Mouse (Mus musculus): Measurements from ENCODE around the gene Aup1. TPM values are rescaled to one million over a fixed set of nuclear protein-coding genes. Genes with fewer than 3 reads are reported as not detected.

Aup1 gene
- polyA plus RNA-seq, 1 experiment from 2014 or later: 144 TPM

DNA sequence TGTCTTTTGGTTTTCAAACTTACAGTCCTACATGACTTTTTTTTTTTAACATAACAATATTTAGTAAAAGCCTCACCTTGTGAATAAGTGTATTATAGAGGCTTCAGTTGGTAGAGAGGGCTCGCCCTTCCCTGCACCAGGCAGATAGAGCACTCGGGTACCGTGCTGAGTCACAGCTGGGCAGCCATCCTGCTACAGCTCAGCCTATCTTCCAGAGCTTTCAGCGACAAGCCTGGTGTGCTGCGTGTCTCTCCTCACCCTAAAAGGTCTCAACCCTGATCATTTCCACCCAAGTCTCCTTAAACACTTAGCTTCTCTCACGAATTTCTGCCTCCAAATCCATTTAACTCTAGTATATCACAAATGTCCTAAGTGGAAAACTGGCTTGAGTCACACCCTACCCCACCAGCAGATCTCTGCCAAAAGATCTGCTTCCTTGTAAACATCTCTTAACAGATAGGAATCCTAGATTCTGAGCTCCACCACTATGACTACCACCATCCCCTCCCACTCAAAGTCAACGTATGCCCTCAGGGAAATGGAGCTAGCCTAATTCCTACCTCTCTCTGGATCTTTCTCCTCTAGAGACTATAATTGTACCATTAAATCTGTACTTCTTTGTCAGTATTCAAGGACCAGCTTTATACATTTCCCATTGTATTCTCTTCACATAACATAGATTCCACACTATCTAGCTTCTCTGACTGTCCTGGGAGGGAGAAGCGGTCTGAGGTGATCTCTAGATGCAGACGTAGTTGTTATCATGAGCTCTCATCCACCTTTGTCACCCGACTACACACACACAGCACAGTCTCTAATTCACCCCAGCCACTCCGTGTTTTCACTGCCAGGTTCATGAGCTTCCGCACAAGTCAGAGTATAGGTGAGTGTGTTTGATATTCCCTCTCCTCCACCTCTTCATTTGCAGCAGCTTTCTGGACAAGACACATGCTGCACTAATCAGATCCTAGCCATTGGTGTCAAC is 39.5 kb upstream of the Aup1 start:
- Histone ChIP-seq H3K36me3 (ENCODE audit: control insufficient read depth, insufficient read depth, low read length) (no peaks in the 10 kb centered on the region), H3K9me3 (ENCODE audit: control insufficient read depth, low read length) (no peaks in the 10 kb centered on the region), H3K27me3 (ENCODE audit: control insufficient read depth, insufficient read depth, low read length) (no peaks in the 10 kb centered on the region), H3K27ac (ENCODE audit: low read depth, low read length) (no peak overlapping the region), H3K4me1 (ENCODE audit: control insufficient read depth, insufficient read depth, low read length) (no peaks in the 10 kb centered on the region), H3K4me3 (ENCODE audit: low read length) (no peak overlapping the region), H3K4me2 (replicated peaks; ENCODE audit: low read depth, low read length) (no peak overlapping the region), H3K9ac (ENCODE audit: low read depth, low read length) (no peak overlapping the region)
- WGBS: 72% methylated on average over 12 of the region's 12 CpGs
- ATAC-seq (ENCODE audit: low FRiP score, low TSS enrichment): no peak

- Histone ChIP-seq H3K4me3 (ENCODE audit: low read length) (no peak overlapping the region), H3K27ac (ENCODE audit: low read depth, low read length) (no peak overlapping the region), H3K36me3 (ENCODE audit: control insufficient read depth, insufficient read depth, low read length) (no peaks in the 10 kb centered on the region), H3K9me3 (ENCODE audit: control insufficient read depth, low read length) (no peaks in the 10 kb centered on the region), H3K27me3 (ENCODE audit: control insufficient read depth, insufficient read depth, low read length) (no peaks in the 10 kb centered on the region), H3K4me1 (ENCODE audit: control insufficient read depth, insufficient read depth, low read length) (no peaks in the 10 kb centered on the region), H3K4me2 (replicated peaks; ENCODE audit: low read depth, low read length) (no peak overlapping the region), H3K9ac (ENCODE audit: low read depth, low read length) (no peak overlapping the region)
- ATAC-seq (ENCODE audit: low FRiP score, low TSS enrichment): no peak
- WGBS: 94% methylated on average over 2 of the region's 2 CpGs
Observed at GRCm38 (mm10) chr6:83015749-83016148, 38.6 kb upstream of the Aup1 start.

- Histone ChIP-seq H3K9ac (ENCODE audit: low read depth, low read length) (no peak overlapping the region), H3K9me3 (ENCODE audit: control insufficient read depth, low read length) (no peaks in the 10 kb centered on the region), H3K4me2 (replicated peaks; ENCODE audit: low read depth, low read length) (no peak overlapping the region), H3K4me1 (ENCODE audit: control insufficient read depth, insufficient read depth, low read length) (no peaks in the 10 kb centered on the region), H3K36me3 (ENCODE audit: control insufficient read depth, insufficient read depth, low read length) (no peaks in the 10 kb centered on the region), H3K27ac (ENCODE audit: low read depth, low read length) (no peak overlapping the region), H3K27me3 (ENCODE audit: control insufficient read depth, insufficient read depth, low read length) (no peaks in the 10 kb centered on the region), H3K4me3 (ENCODE audit: low read length) (no peak overlapping the region)
- ATAC-seq (ENCODE audit: low FRiP score, low TSS enrichment): no peak
- 44% methylated on average over 3 of the region's 3 CpGs for WGBS
Observed at GRCm38 (mm10) chr6:83017190-83017589, 37.1 kb upstream of the Aup1 start.

DNA sequence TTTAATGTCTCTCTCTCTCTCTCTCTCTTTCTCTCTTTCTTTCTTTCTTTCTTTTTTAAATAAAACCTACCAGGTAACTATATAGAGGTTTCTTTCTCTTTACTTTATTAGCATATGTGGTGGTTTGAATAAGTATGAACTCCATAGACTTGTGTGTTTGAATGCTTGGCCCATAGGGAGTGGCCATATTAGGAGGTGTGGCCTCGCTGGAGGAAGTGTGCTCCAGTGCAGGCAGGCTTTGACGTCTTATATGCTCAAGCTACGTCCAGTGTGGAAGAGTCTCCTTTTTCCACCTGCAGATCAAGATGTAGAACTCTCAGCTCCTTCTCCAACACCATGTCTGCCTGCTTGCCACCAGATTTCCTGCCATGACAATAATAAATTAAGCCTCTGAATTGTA is 35.3 kb upstream of the Aup1 start:
- WGBS: 70% methylated on average over 3 of the region's 3 CpGs
- no peak for ATAC-seq (ENCODE audit: low FRiP score, low TSS enrichment)

DNA sequence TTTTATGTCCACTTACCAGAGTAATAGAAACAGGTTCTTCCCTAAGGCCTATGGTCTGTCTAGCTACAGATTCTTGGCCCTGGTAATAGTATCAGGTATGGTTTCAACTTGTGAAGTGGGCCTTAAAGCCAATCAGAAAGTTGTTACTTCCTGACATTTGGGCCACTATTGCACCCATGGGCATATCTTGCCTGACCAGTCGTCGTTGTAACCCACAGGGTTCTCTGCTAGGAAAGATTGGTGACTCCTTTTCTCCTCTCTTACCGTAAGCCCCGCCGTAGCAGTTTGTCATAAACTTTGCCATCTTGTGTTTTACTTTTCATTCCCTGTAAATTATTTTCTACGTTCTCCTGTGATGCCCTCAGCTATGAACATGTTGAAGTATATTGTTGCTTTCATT is 34.2 kb upstream of the Aup1 start:
- H3K9ac ChIP-seq (ENCODE audit: low read depth, low read length): no peak overlapping the region
- no peak overlapping the region for H3K27ac ChIP-seq (ENCODE audit: low read depth, low read length)
- H3K9me3 ChIP-seq (ENCODE audit: control insufficient read depth, low read length): no peaks in the 10 kb centered on the region
- no peak overlapping the region for H3K4me2 ChIP-seq (replicated peaks; ENCODE audit: low read depth, low read length)
- 85% methylated on average over 6 of the region's 6 CpGs for WGBS
- H3K4me3 ChIP-seq (ENCODE audit: low read length): no peak overlapping the region
- no peak for ATAC-seq (ENCODE audit: low FRiP score, low TSS enrichment)
- no peaks in the 10 kb centered on the region for H3K27me3 ChIP-seq (ENCODE audit: control insufficient read depth, insufficient read depth, low read length)
- no peaks in the 10 kb centered on the region for H3K36me3 ChIP-seq (ENCODE audit: control insufficient read depth, insufficient read depth, low read length)
- H3K4me1 ChIP-seq (ENCODE audit: control insufficient read depth, insufficient read depth, low read length): no peaks in the 10 kb centered on the region

More for the DNA sequence above, 35.3 kb upstream of the Aup1 start:
- Histone ChIP-seq H3K27me3 (ENCODE audit: control insufficient read depth, insufficient read depth, low read length) (no peaks in the 10 kb centered on the region), H3K4me2 (replicated peaks; ENCODE audit: low read depth, low read length) (no peak overlapping the region), H3K36me3 (ENCODE audit: control insufficient read depth, insufficient read depth, low read length) (no peaks in the 10 kb centered on the region), H3K9me3 (ENCODE audit: control insufficient read depth, low read length) (no peaks in the 10 kb centered on the region), H3K9ac (ENCODE audit: low read depth, low read length) (no peak overlapping the region), H3K27ac (ENCODE audit: low read depth, low read length) (no peak overlapping the region), H3K4me3 (ENCODE audit: low read length) (no peak overlapping the region), H3K4me1 (ENCODE audit: control insufficient read depth, insufficient read depth, low read length) (no peaks in the 10 kb centered on the region)

DNA sequence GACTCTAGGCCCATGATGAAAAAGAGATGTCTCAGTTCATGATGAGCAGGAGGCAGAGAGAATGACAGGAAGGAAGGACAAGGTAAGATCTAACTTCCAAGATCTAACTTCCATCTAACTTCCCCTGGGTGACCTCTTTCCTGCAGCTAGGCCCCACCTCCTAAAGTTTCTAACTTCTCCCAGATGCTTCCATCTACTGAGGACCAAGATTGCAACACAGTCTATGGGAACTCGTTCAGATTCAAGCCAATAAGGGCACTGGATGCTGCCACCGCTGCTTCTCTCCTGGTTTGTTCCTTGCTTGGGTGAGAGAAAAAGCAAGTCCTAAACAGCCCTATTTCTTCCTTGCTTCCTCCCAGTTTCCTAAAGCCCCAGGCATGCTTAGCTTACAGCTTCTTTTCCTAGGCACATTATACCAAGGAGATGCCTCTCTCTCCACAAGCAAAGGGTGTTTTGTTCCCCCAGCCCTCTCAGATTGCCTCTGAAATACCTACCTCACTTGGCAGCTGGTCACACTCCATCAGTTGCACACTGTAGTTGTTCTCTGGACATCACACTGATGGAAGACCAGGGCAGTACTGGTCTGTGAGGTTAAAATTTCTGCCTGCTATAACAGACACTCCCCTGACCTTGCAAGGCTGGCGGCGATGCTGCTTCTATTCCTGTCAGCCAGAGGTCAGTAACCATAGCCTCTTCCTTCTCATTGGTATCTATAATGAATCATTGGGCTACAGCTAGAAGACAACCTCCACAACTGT is 33.3 kb upstream of the Aup1 start:
- Histone ChIP-seq H3K27ac (ENCODE audit: low read depth, low read length) (no peak overlapping the region), H3K9me3 (ENCODE audit: control insufficient read depth, low read length) (no peaks in the 10 kb centered on the region), H3K27me3 (ENCODE audit: control insufficient read depth, insufficient read depth, low read length) (no peaks in the 10 kb centered on the region), H3K4me1 (ENCODE audit: control insufficient read depth, insufficient read depth, low read length) (no peaks in the 10 kb centered on the region), H3K9ac (ENCODE audit: low read depth, low read length) (no peak overlapping the region), H3K36me3 (ENCODE audit: control insufficient read depth, insufficient read depth, low read length) (no peaks in the 10 kb centered on the region), H3K4me2 (replicated peaks; ENCODE audit: low read depth, low read length) (no peak overlapping the region), H3K4me3 (ENCODE audit: low read length) (no peak overlapping the region)
- peak; percentile 82 for ATAC-seq (ENCODE audit: low FRiP score, low TSS enrichment)
- 56% methylated on average over 4 of the region's 4 CpGs for WGBS

DNA sequence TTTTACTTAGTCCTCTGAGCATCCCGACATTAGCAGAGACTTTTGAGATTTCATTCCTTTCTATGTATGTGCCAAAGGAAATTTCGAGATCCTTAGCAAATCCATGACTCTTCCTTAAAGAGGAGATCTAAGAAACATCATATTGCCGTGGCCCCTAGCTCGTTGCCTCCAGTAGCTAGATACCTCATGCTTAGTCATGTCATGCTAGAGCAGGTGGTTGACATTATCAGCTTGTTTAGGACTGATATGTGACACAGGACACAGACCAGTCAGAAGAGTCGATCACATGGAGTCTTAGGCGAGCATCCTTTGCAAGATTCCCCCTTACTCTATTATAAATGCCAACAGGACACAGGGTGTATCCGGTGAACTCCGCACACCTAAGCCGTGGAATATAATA is 31.3 kb upstream of the Aup1 start:
- Histone ChIP-seq H3K4me3 (ENCODE audit: low read length) (no peak overlapping the region), H3K9ac (ENCODE audit: low read depth, low read length) (no peak overlapping the region), H3K27me3 (ENCODE audit: control insufficient read depth, insufficient read depth, low read length) (no peaks in the 10 kb centered on the region), H3K27ac (ENCODE audit: low read depth, low read length) (no peak overlapping the region), H3K4me2 (replicated peaks; ENCODE audit: low read depth, low read length) (no peak overlapping the region), H3K36me3 (ENCODE audit: control insufficient read depth, insufficient read depth, low read length) (no peaks in the 10 kb centered on the region), H3K4me1 (ENCODE audit: control insufficient read depth, insufficient read depth, low read length) (no peaks in the 10 kb centered on the region), H3K9me3 (ENCODE audit: control insufficient read depth, low read length) (no peaks in the 10 kb centered on the region)
- 87% methylated on average over 9 of the region's 9 CpGs for WGBS
- ATAC-seq (ENCODE audit: low FRiP score, low TSS enrichment): no peak

GRCm38 (mm10) chr6:83023786-83024185 is 30.5 kb upstream of the Aup1 start:
- Histone ChIP-seq H3K4me3 (ENCODE audit: low read length) (no peak overlapping the region), H3K9ac (ENCODE audit: low read depth, low read length) (no peak overlapping the region), H3K27ac (ENCODE audit: low read depth, low read length) (no peak overlapping the region), H3K36me3 (ENCODE audit: control insufficient read depth, insufficient read depth, low read length) (no peaks in the 10 kb centered on the region), H3K4me1 (ENCODE audit: control insufficient read depth, insufficient read depth, low read length) (no peaks in the 10 kb centered on the region), H3K4me2 (replicated peaks; ENCODE audit: low read depth, low read length) (no peak overlapping the region), H3K27me3 (ENCODE audit: control insufficient read depth, insufficient read depth, low read length) (no peaks in the 10 kb centered on the region), H3K9me3 (ENCODE audit: control insufficient read depth, low read length) (no peaks in the 10 kb centered on the region)
- WGBS: 97% methylated on average over 2 of the region's 2 CpGs
- ATAC-seq (ENCODE audit: low FRiP score, low TSS enrichment): no peak

DNA sequence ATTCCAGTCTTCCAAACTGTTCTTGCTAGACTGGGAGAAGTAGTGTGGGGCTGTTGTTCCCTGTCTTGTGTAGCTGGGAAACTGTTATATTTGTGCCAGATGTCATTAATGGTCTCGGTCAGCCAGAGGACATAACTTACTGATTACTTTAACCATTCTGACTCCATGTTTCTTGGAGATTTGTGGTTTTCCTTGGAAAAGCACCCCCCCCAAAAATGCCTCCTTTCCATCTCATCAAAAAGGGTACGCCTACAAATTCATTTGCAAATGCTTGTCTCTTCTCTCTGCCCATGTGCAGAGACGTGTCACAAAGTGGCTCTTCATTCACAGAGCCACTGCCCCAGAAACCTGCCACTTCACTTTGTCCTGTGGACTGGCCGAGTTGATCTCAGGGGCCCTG is 29.9 kb upstream of the Aup1 start:
- Histone ChIP-seq H3K4me3 (ENCODE audit: low read length) (no peak overlapping the region), H3K27ac (ENCODE audit: low read depth, low read length) (no peak overlapping the region), H3K4me1 (ENCODE audit: control insufficient read depth, insufficient read depth, low read length) (no peaks in the 10 kb centered on the region), H3K27me3 (ENCODE audit: control insufficient read depth, insufficient read depth, low read length) (no peaks in the 10 kb centered on the region), H3K9ac (ENCODE audit: low read depth, low read length) (no peak overlapping the region), H3K9me3 (ENCODE audit: control insufficient read depth, low read length) (no peaks in the 10 kb centered on the region), H3K36me3 (ENCODE audit: control insufficient read depth, insufficient read depth, low read length) (no peaks in the 10 kb centered on the region), H3K4me2 (replicated peaks; ENCODE audit: low read depth, low read length) (no peak overlapping the region)
- 63% methylated on average over 4 of the region's 4 CpGs for WGBS
- ATAC-seq (ENCODE audit: low FRiP score, low TSS enrichment): no peak

Measured in kidney, embryonic 14.5 days (tissue).